Comparison of ENCODE assay signal across 10 mouse cellular contexts in genomic region chr4:139059569-139059968, GRCm38 (mm10). TPM values are rescaled to one million over a fixed set of nuclear protein-coding genes. Genes with fewer than 3 reads are reported as not detected.
DNase-seq lines count a peak whose midpoint lies in the region; ATAC-seq and TF ChIP-seq lines count a peak whose summit lies in the region.
"Had no signal": no experiment of that assay in that cellular context is flagged by ENCODE, and none has a peak within 500 bp of the region (broad histone marks: within the 10 kb centered on the region; RNA-seq: fewer than 3 reads in every experiment).

No protein-coding gene starts in this region.

- H3K4me2 ChIP-seq in heart, postnatal 0 days (ENCODE audit: low read depth, low read length), result no peak overlapping the region
- H3K4me2 ChIP-seq: limb, embryonic 15.5 days had no signal

- DNase-seq in heart, postnatal 0 days (ENCODE audit: low spot score), result peak; percentile 55
- DNase-seq in heart, postnatal 25 days (ENCODE audit: low spot score), result no peak
- peak; percentile 34 for DNase-seq in thymus, postnatal 4 days
- DNase-seq in thymus, postnatal 10 days (ENCODE audit: low spot score in 2 of 2), result no peak
- peak; percentile 24 to 79 for DNase-seq in kidney, postnatal 36 days
- DNase-seq in left cerebral cortex, postnatal 25 days (ENCODE audit: low spot score in 2 of 2), result no peak
- no peak for DNase-seq in thymus, postnatal 36 days
- no peak for DNase-seq in layer of hippocampus, postnatal 14 days (ENCODE audit: low spot score in 2 of 2)

- whole genome bisulfite sequencing in heart, postnatal 0 days, result 3% methylated on average over 7 of the region's 7 CpGs

- no peak overlapping the region for H3K9ac ChIP-seq in heart, postnatal 0 days (replicated peaks; ENCODE audit: low read depth, low read length)
- H3K9ac ChIP-seq: limb, embryonic 15.5 days had no signal

- H3K9me3 ChIP-seq in heart, postnatal 0 days (replicated peaks; ENCODE audit: control insufficient read depth, low read length), result no peaks in the 10 kb centered on the region
- H3K9me3 ChIP-seq: limb, embryonic 15.5 days had no signal

- H3K4me3 ChIP-seq in heart, postnatal 0 days (ENCODE audit: low read depth, low read length), result no peak overlapping the region
- H3K4me3 ChIP-seq: limb, embryonic 15.5 days had no signal

- no peak for ATAC-seq in heart, postnatal 0 days (ENCODE audit: insufficient read depth, low read depth)

- no peak for TF ChIP-seq EP300 in heart, postnatal 0 days (IDR thresholded peaks at IDR 0.05; ENCODE audit: low read depth)

- H3K36me3 ChIP-seq in heart, postnatal 0 days (replicated peaks; ENCODE audit: control insufficient read depth, insufficient read depth, low read length), result no peaks in the 10 kb centered on the region
- H3K36me3 ChIP-seq: limb, embryonic 15.5 days had no signal

- no peak for TF ChIP-seq CTCF in heart, postnatal 0 days (IDR thresholded peaks at IDR 0.05; ENCODE audit: low read depth)

- H3K4me1 ChIP-seq in heart, postnatal 0 days (ENCODE audit: control insufficient read depth, insufficient read depth), result peaks cover 11% of the 10 kb centered on the region; the same call in 1 of the 2 replicates
- H3K4me1 ChIP-seq: limb, embryonic 15.5 days had no signal

- H3K27me3 ChIP-seq in heart, postnatal 0 days (ENCODE audit: control insufficient read depth, insufficient read depth, low read length), result no peaks in the 10 kb centered on the region
- H3K27me3 ChIP-seq: limb, embryonic 15.5 days had no signal

- intact Hi-C loops in heart, postnatal 25 days (cut with DNase I), result no loop called here
- intact Hi-C loops in left cerebral cortex, postnatal 25 days (cut with DNase I), result no loop called here

- H3K27ac ChIP-seq in heart, postnatal 0 days (ENCODE audit: low read depth), result no peak overlapping the region
- H3K27ac ChIP-seq: limb, embryonic 15.5 days had no signal

RNA-seq across cellular contexts. Expression of gene Htr6, which starts 15.8 kb away (rescaled TPM):
- total RNA-seq in heart, postnatal 0 days (2014; rRNA removed; ENCODE audit: low replicate concordance), result not detected in 2 replicates
- polyA plus RNA-seq in heart, postnatal 0 days (2015; fragmentation: Nextera tagmentation; extraction: Ambion mirVana), result not detected in 2 replicates
- not detected for total RNA-seq in heart, postnatal 25 days (2021)
- 1 to 10 TPM; 6.4 to 6.6 TPM for total RNA-seq in left cerebral cortex, postnatal 25 days (2021)
- total RNA-seq in layer of hippocampus, postnatal 14 days (2021), result 1 to 10 TPM; 7.9 to 8.5 TPM
- total RNA-seq: CH12.LX had no signal

RNA-seq across cellular contexts. Expression of gene Nbl1, which starts 33.2 kb away (rescaled TPM):
- total RNA-seq in heart, postnatal 0 days (2014; rRNA removed; ENCODE audit: low replicate concordance), result 33.2 and 55.8 TPM in 2 replicates
- polyA plus RNA-seq in heart, postnatal 0 days (2015; fragmentation: Nextera tagmentation; extraction: Ambion mirVana), result 14.2 and 16.8 TPM in 2 replicates
- total RNA-seq in heart, postnatal 25 days (2021), result 10 to 100 TPM; 26.7 to 28.3 TPM
- total RNA-seq in left cerebral cortex, postnatal 25 days (2021), result 10 to 100 TPM; 65.9 to 78.4 TPM
- 10 to 100 TPM; 77.4 to 93.7 TPM for total RNA-seq in layer of hippocampus, postnatal 14 days (2021)

Comparison
In these comparisons a context has a peak if more than half of its experiments do, and no peak if none do; other contexts are left out.
1. DNase-seq: peak in heart, postnatal 0 days (single experiment), thymus, postnatal 4 days (single experiment) and kidney, postnatal 36 days (2 of 2); none in heart, postnatal 25 days (single experiment), thymus, postnatal 10 days (0 of 2), left cerebral cortex, postnatal 25 days (0 of 2), thymus, postnatal 36 days (0 of 2) and layer of hippocampus, postnatal 14 days (0 of 2).